Mouse (Mus musculus) intestine, embryonic 15.5 days (tissue): ENCODE measurements around the gene Isoc2b. TPM values are rescaled to one million over a fixed set of nuclear protein-coding genes. Genes with fewer than 3 reads are reported as not detected.

Source experiments
- ATAC-seq: fragments of 200-750 bp; cut with Nextera tagmentation; 2 replicates; pipeline ENCODE4 v1.8.0; 2017; ENCODE audit warnings: moderate TSS enrichment, moderate library complexity
- H3K27ac ChIP-seq: fragments of 300-500 bp; sonication (generic); 2 replicates; pipeline ENCODE4 v1.5.1; 2015; ENCODE audit warnings: mild to moderate bottlenecking, inconsistent platforms
- H3K27me3 ChIP-seq: fragments of 300-500 bp; sonication (generic); replicated peaks from 2 replicates; pipeline ENCODE4 v1.6.1; 2015; ENCODE audit warnings: inconsistent platforms
- H3K36me3 ChIP-seq: fragments of 300-500 bp; sonication (generic); 2 replicates; pipeline ENCODE4 v1.6.1; 2015; ENCODE audit warnings: inconsistent platforms
- H3K4me1 ChIP-seq: fragments of 300-500 bp; sonication (generic); replicated peaks from 2 replicates; pipeline ENCODE4 v1.6.1; 2015; ENCODE audit warnings: inconsistent platforms
- H3K4me2 ChIP-seq: fragments of 300-500 bp; sonication (generic); replicated peaks from 2 replicates; pipeline ENCODE4 v1.6.1; 2015; ENCODE audit warnings: mild to moderate bottlenecking, inconsistent platforms
- H3K4me3 ChIP-seq: fragments of 300-500 bp; sonication (generic); replicated peaks from 2 replicates; pipeline ENCODE4 v1.5.1; 2015; ENCODE audit warnings: inconsistent platforms
- H3K9ac ChIP-seq: fragments of 300-500 bp; sonication (generic); 2 replicates; pipeline ENCODE4 v1.6.1; 2015; ENCODE audit warnings: inconsistent platforms
- H3K9me3 ChIP-seq: fragments of 300-500 bp; sonication (generic); 2 replicates; pipeline ENCODE4 v1.6.1; 2016; ENCODE audit warnings: inconsistent platforms
- WGBS: fragments of 180-500 bp; shearing (Covaris S2); methylation state at CpG from one replicate; pipeline ENCODE4 v1.1.7; 2015; 5-methylcytosine and 5-hydroxymethylcytosine counted together
- polyA plus RNA-seq: library from polyadenylated mRNA; unstranded; fragments of >200 nt; fragmentation: Nextera tagmentation; extraction: Ambion mirVana; gene quantifications from 2 replicates; pipeline ENCODE4 v1.2.1, GENCODE M21; 2015

Gene Isoc2b
- polyA plus RNA-seq, 1 experiment from 2014 or later = 9.7 TPM

DNA sequence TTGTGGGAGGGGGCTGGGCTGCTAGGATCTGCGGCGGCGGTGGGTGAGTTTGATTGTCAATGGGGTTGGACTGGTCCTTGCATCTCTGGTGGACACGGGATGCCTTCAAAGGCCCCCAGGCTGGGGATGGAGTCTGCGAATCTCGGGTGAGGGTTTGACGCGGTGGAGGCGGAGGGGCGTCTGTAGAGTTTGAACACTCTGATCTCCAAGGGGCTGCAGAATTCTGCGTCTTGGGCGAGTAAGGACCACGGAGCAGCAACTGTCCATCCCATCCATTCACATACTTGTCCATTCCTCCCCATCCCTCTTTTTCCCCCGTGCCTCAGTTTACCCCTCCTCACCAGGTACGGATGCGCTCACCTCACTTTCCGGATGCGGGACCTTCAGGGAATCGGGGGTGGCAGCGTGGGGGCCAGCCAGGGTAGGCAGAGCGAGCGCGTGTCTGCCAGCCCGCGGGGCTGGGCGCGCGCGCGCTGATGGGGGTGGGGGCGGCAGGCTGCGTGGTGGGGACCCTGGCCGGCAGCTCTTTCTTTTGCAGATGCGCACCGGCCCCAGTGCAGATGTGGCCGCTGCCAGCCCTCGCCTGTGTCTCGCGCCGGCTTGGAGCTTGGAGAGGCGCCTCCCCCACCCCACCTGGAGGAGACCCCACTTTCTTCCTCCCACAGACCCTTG lies 25.7 kb downstream of the Isoc2b start, which contains the start of gene Shisa7:
Shisa7 (minus strand) TSS at position 452 of the 672 bp plus-strand sequence.
- H3K27ac ChIP-seq = no peak within 1 kb of the TSS
- no peaks in the 10 kb centered on the region for H3K9me3 ChIP-seq
- H3K4me2 ChIP-seq = peak within 1 kb of the TSS; percentile 91
- H3K36me3 ChIP-seq = no peaks in the 10 kb centered on the region
- H3K4me3 ChIP-seq = peak within 1 kb of the TSS; percentile 41
- peaks cover 39% of the 10 kb centered on the region for H3K27me3 ChIP-seq
- ATAC-seq = peak; percentile 63
- H3K9ac ChIP-seq = peak within 1 kb of the TSS; percentile 22
- 1% methylated on average over 41 of the region's 41 CpGs for WGBS
- H3K4me1 ChIP-seq = peaks cover 18% of the 10 kb centered on the region

- peak overlapping the region; percentile 91 for H3K4me2 ChIP-seq
- H3K27ac ChIP-seq = no peak overlapping the region
- H3K36me3 ChIP-seq = no peaks in the 10 kb centered on the region
- peaks cover 39% of the 10 kb centered on the region for H3K27me3 ChIP-seq
- H3K4me3 ChIP-seq = peak overlapping the region; percentile 41
- 1% methylated on average over 34 of the region's 34 CpGs for WGBS
- ATAC-seq = peak; percentile 16; the same call in 1 of the 2 replicates
- H3K9me3 ChIP-seq = no peaks in the 10 kb centered on the region
- peaks cover 18% of the 10 kb centered on the region for H3K4me1 ChIP-seq
- H3K9ac ChIP-seq = 0 out of 2 replicates have a peak overlapping the region, but pooled peaks have one; percentile 22
Measured at GRCm38 (mm10) chr7:4843604-4844244, 26.3 kb downstream of the Isoc2b start.

DNA sequence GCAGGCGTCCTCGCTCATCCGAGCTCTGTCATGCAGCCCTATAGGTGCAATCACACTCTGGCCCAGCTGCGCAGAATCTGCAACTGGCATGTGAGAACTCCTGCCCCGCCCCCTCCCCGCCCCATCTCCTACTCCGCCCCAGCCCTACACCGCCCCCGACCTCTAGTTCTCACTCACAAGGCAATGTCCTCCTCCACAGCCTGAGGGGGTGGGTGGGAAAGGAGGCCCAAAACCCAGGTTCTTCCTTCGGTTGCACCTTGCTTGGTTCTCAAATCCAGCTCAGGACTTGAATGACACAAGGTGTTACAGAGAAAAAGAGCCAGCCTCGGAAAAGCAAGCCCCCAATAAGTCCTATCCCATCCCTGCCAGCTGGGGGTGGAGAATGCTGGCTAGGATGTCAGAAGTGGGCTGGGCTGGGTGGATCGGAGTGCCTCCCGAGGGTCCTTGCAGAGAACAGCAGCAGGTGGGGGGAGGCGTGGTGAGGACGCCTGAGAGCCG lies 27.4 kb downstream of the Isoc2b start:
- WGBS = under 1% methylated on average over 16 of the region's 16 CpGs
- Histone ChIP-seq H3K36me3 (no peaks in the 10 kb centered on the region), H3K4me2 (peak overlapping the region; percentile 91), H3K27ac (no peak overlapping the region), H3K9ac (no peak overlapping the region), H3K4me3 (peak overlapping the region; percentile 20; the same call in 1 of the 2 replicates), H3K27me3 (peaks cover 39% of the 10 kb centered on the region), H3K4me1 (peaks cover 18% of the 10 kb centered on the region), H3K9me3 (no peaks in the 10 kb centered on the region)
- peak; percentile 75 for ATAC-seq

GRCm38 (mm10) chr7:4842077-4842476 lies 28.0 kb downstream of the Isoc2b start:
- H3K4me1 ChIP-seq = peaks cover 18% of the 10 kb centered on the region
- ATAC-seq = no peak
- WGBS = 45% methylated on average over 5 of the region's 5 CpGs
- H3K36me3 ChIP-seq = no peaks in the 10 kb centered on the region
- no peak overlapping the region for H3K4me3 ChIP-seq
- no peak overlapping the region for H3K9ac ChIP-seq
- H3K4me2 ChIP-seq = no peak overlapping the region
- H3K27ac ChIP-seq = no peak overlapping the region
- no peaks in the 10 kb centered on the region for H3K9me3 ChIP-seq
- H3K27me3 ChIP-seq = peaks cover 44% of the 10 kb centered on the region

- Histone ChIP-seq H3K36me3 (no peaks in the 10 kb centered on the region), H3K4me1 (peaks cover 10% of the 10 kb centered on the region), H3K4me3 (no peak overlapping the region), H3K4me2 (no peak overlapping the region), H3K27ac (no peak overlapping the region), H3K9me3 (no peaks in the 10 kb centered on the region), H3K27me3 (peaks cover 45% of the 10 kb centered on the region), H3K9ac (no peak overlapping the region)
- no peak for ATAC-seq
- 0% methylated on average over 1 of the region's 1 CpGs for WGBS
Measured at GRCm38 (mm10) chr7:4837639-4838038, 32.4 kb downstream of the Isoc2b start.

DNA sequence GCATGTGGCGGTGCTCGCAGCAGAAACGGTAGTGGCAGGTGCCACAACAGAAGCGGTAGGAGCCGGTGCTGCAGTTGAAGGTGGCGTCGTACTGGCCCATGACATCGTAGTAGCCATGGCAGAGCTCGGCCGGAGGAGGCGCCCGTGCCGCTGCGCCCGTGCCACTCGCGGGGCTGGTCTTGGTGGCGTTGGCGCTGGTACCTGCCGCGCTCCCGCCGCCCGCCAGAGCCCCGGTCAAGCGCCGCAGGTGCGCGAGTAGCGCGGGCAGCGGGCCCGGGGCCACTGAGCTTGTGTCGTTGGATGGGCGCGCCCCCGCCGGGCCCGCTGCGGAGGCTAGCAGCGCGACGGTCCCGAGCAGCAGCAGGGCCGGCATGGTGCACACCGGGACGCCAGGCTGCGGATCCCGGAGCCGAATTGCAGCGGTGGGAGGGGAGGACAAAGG lies 33.7 kb downstream of the Isoc2b start:
- H3K4me3 ChIP-seq = peak overlapping the region; percentile 44
- no peaks in the 10 kb centered on the region for H3K36me3 ChIP-seq
- H3K4me1 ChIP-seq = peaks cover 9% of the 10 kb centered on the region
- no peak overlapping the region for H3K27ac ChIP-seq
- peak overlapping the region; percentile 40 for H3K9ac ChIP-seq
- peak overlapping the region; percentile 93 for H3K4me2 ChIP-seq
- H3K27me3 ChIP-seq = peaks cover 44% of the 10 kb centered on the region
- peak; percentile 92 for ATAC-seq
- under 1% methylated on average over 51 of the region's 51 CpGs for WGBS
- H3K9me3 ChIP-seq = no peaks in the 10 kb centered on the region

- H3K4me3 ChIP-seq = peak overlapping the region; percentile 44
- peaks cover 48% of the 10 kb centered on the region for H3K27me3 ChIP-seq
- H3K27ac ChIP-seq = no peak overlapping the region
- H3K9ac ChIP-seq = peak overlapping the region; percentile 40
- H3K9me3 ChIP-seq = no peaks in the 10 kb centered on the region
- H3K36me3 ChIP-seq = no peaks in the 10 kb centered on the region
- H3K4me1 ChIP-seq = peaks cover 9% of the 10 kb centered on the region
- H3K4me2 ChIP-seq = peak overlapping the region; percentile 93
- WGBS = 6% methylated on average over 34 of the region's 34 CpGs
- ATAC-seq = no peak; the same call in 1 of the 2 replicates
Measured at GRCm38 (mm10) chr7:4835631-4836327, 34.3 kb downstream of the Isoc2b start.

- Histone ChIP-seq H3K27me3 (peaks cover 37% of the 10 kb centered on the region), H3K4me2 (no peak overlapping the region), H3K36me3 (no peaks in the 10 kb centered on the region), H3K27ac (no peak overlapping the region), H3K9ac (no peak overlapping the region), H3K4me3 (no peak overlapping the region), H3K9me3 (no peaks in the 10 kb centered on the region), H3K4me1 (no peaks in the 10 kb centered on the region)
- WGBS = 3% methylated on average over 12 of the region's 12 CpGs
- no peak for ATAC-seq
Measured at GRCm38 (mm10) chr7:4830476-4830875, 39.6 kb downstream of the Isoc2b start.

DNA sequence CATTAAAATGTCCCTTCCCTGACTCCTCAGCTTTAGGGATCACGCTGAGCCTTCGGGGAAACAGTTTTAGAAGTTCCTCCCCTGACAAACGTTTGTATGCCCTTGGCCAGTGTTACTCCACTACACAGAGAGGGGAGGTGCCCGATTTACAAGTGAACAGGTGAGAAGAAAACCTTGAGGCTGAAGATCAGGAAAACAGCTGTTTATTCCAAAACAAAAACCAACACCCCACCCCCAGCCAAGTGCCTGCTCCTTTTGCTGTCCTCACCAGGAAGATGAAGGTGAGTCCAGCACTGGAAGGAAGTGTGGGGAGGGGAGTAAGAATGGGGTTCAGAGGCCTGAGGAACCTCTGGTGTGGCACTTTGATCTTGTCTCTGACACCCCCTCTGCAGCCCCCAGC lies 44.7 kb downstream of the Isoc2b start:
- Histone ChIP-seq H3K27ac (no peak overlapping the region), H3K36me3 (no peaks in the 10 kb centered on the region), H3K9me3 (no peaks in the 10 kb centered on the region), H3K4me2 (no peak overlapping the region), H3K4me3 (no peak overlapping the region), H3K9ac (no peak overlapping the region), H3K4me1 (0 out of 2 replicates have a peak, but pooled peaks cover 3% of the 10 kb centered on the region), H3K27me3 (peaks cover 9% of the 10 kb centered on the region)
- 47% methylated on average over 4 of the region's 4 CpGs for WGBS
- no peak for ATAC-seq

DNA sequence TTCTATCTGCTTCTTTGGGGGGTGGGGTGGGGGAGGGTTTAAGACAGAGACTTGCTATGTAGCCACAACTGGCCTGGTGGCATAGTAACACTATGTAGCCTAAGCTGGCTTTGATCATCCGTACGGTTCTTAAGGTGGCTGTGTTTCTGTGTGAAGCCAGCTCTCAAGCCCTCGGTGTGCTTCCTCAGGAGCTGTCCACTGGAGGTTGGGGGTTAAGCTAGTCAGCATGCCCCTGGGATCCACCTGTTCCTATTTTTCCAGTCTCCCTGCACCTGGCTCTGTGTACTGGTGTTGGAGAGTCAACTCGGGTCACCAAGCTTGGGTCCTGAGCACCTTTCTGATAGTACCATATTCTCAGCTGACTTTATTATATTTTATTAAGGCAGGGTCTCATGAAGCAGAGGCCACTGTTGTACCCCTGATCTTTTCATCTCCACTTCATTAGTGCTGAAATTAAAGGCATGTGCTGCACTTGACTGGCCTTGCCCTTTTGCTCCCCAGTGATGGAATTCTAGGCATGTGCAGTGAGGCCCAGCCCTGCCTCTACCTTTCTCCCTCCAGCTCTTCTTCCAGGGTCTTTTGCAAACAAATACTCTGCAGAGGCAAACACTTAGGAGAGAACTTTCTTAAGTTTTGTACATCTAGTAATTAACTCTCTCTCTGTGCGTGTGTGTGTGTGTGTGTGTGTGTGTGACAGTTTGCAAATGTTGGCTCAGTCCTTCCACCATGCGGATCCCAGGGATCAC lies 47.7 kb downstream of the Isoc2b start:
- H3K4me3 ChIP-seq = no peak overlapping the region
- H3K4me1 ChIP-seq = 0 out of 2 replicates have a peak, but pooled peaks cover 5% of the 10 kb centered on the region
- H3K4me2 ChIP-seq = no peak overlapping the region
- H3K9ac ChIP-seq = no peak overlapping the region
- H3K9me3 ChIP-seq = no peaks in the 10 kb centered on the region
- H3K27me3 ChIP-seq = no peaks in the 10 kb centered on the region
- no peak overlapping the region for H3K27ac ChIP-seq
- no peak for ATAC-seq
- H3K36me3 ChIP-seq = no peaks in the 10 kb centered on the region
- WGBS = 52% methylated on average over 6 of the region's 6 CpGs

DNA sequence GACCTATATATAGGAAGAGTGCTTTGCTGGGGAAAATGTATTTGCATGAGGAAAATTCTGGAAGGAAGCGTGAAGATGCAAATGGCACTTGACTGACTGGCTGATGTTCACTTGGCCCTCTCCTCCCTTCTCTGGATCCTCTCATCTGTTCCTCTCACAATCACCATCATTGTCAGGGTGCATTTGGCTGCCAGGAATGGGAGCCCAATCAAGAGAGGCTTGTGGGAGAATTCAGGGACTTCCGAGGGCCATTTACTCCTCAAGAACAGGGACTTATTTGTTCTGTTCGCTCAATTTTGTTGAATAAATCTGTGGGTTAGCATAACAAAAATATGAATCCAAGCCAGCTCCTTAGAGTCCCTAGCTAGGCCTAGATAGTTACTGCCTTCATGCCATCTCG lies 48.4 kb downstream of the Isoc2b start:
- Histone ChIP-seq H3K9ac (no peak overlapping the region), H3K4me1 (0 out of 2 replicates have a peak, but pooled peaks cover 5% of the 10 kb centered on the region), H3K27me3 (no peaks in the 10 kb centered on the region), H3K27ac (no peak overlapping the region), H3K9me3 (no peaks in the 10 kb centered on the region), H3K4me3 (no peak overlapping the region), H3K4me2 (no peak overlapping the region), H3K36me3 (no peaks in the 10 kb centered on the region)
- 80% methylated on average over 4 of the region's 4 CpGs for WGBS
- no peak for ATAC-seq
